Mouse (Mus musculus) small intestine, adult 2 months (tissue): ENCODE data around the gene Baz2b.

Source experiments
- CTCF ChIP-seq: fragments of 200-500 bp; IDR thresholded peaks from 2 replicates; pipeline ENCODE4 v1.5.1; 2012; ENCODE audit warnings: low read depth, mild to moderate bottlenecking, control low read depth, inconsistent platforms, low read length, moderate library complexity, mixed read lengths; ENCODE audit not compliant: insufficient replicate concordance, insufficient read length; ENCODE audit errors: extremely low read depth
- POLR2A ChIP-seq: fragments of 200-500 bp; IDR thresholded peaks from 2 replicates; pipeline ENCODE4 v1.6.1; 2012; ENCODE audit warnings: low read depth, mild to moderate bottlenecking, control low read depth, inconsistent platforms, low read length, moderate library complexity

DNA sequence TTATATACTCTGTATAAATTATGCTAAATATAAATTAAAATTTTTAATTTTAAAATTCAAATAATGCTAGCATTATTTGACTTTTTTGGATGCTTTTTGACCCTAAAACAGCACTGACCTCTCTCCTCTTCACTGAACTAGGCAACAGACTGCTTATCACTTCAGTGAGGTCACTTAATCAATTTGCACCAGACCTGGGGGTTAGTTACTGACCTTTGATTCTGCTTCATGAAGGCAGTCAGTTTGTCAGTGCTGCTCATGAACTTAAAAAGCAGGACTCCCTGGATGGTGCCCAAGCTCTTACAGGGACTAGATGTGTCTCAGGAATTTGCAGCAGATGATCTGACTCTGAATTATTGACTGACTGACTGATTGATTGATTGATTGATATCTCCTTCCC lies 217.9 kb downstream of the Baz2b start:
- TF ChIP-seq POLR2A (no peak), CTCF (no peak)
